Mouse (Mus musculus) c-Kit-positive CD71-positive TER-119-positive erythroid progenitor cells, embryonic 14.5 days (primary cell): Measurements from ENCODE around the gene Lyrm9.
A peak's percentile ranks its signal among the peaks of the same experiment; 100 is the strongest.
"Not testable (repeated sequence)": the region's sequence is repeated elsewhere in the genome, so short reads cannot be mapped to it uniquely, and the experiment has no call there.

Experiments
- DNase-seq: peaks from one replicate; pipeline ENCODE4 v3.0.0-alpha.2; 2013; ENCODE audit warnings: low spot score

Lyrm9 gene

DNA sequence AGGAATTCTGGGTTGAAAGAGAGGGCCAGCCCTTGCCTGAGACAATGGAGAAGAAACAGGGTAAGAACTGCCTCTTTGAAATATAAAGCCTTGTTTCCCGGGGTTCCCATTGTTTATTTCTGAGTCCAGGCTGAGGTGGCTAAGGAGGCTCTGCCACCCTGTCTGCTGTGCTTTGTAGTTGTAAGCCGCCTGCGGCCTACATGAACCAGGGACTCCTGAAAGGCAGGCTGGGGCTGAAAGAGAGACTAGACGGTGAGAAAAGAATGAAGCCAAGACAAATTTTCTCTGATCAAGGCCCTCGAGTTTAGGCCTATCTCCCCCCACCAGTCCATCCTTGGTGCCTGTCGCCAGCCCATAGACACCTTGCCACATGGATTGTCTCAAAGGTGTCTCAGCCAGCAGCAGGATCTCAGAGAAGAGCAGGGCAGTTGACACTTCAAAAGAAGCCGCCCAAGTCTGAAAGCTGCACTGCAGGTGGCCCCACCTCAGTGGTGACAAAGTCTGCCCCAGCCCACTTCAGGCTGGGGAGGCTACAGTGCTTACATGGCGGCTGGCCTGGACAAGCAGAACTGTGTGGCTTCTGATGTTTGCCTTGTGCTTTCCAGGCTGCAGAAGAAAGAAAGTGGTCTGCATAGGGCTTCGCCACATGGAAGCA, 25.0 kb downstream of the Lyrm9 start:
- DNase-seq: no peak

DNA sequence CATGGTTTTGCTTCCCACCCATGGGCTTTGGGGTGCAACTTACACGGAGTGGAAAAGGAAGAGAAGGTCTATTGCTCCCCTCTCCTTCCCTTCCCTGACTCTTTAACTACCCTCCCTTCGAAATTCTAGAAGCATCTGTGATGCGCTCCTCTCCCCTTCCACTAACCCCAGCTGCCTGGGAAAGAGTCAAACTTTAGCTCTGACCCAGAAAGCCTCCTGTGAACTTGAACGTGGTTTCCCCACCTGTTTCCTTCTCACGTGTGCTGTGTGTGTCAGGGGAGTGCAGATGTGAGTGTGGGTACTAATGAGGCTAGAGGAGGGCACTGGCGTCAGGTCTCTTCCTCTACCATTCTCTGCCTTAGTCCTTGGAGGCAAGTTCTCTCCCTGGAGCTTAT, 25.5 kb downstream of the Lyrm9 start:
- no peak for DNase-seq

DNA sequence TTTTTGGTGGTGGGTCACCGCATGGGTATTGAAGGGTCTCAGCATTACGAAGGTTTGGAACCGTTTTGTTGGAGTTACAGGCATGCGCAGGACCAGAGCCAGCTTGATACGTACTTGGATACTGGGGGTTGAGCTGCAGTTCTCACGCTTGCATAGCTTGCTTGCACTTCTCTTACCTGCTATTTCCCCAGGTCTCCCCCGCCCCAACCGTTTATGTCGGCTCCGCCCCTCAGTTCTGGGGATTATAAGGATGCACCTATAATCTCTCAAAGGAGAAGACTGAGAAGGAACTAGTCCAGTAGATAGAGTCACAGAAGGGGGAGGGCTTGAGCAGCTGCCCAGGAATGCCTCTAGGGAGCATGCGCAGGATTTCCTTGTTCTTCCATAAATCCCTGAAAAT, 26.1 kb downstream of the Lyrm9 start:
- DNase-seq: no peak

DNA sequence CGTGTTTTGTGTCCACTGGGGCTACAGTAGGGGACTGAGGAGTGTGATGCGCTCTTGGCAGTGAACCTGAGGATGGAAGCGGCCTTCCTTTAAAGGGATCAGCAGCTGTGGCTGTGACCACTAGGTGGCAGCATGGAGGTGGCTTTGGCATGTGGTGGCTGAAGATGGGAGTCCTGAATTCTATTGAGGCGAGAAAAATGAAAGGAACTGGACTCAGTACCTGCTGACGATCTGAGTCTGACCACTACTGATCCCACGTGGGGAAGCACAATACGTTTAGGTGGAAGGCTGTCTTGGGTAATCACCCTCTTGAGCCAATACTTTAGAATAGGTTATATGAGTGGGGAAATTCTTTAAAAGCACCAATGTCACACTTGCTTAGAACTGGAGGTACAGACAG, 29.9 kb downstream of the Lyrm9 start:
- peak; percentile 68 for DNase-seq

DNA sequence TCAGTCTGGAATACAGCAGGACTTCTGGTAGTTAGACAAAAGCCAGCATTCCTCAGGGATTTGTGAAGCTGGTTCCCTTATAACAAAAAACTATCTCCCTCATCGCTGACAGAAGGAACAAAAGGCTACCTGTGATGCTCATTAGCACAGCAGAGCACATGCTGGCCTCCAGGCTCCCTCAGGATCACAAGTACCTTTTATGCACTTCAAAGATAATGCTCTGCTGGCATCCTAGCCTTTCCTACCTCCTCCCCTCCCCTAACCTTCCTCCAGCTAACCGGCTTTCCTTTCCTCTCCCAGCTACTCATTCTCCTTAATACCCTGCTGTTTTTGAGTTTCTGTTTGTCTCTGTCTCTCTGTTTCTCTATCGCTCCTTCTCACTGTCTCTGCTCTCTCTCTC, 31.2 kb downstream of the Lyrm9 start:
- no peak for DNase-seq

DNA sequence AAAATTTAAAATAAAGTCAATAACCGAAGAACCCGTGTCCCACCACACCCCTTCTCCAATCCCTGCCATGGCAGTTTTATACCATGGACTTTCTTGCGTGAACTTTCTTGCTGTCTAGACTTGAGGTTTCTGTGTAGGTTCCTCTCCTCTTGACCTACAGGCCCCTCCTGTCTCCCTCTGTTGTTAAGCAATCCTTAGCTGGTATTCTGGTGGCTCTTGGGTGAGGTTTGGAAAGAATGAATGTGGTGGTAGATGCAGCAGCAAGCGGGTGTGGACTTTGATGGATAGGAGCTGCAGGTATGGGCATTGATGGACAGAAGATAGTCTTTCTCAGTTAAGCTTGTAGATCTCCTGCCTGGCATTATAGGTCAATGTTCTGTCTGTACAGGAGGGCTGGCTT, 37.5 kb downstream of the Lyrm9 start:
- DNase-seq: no peak

DNA sequence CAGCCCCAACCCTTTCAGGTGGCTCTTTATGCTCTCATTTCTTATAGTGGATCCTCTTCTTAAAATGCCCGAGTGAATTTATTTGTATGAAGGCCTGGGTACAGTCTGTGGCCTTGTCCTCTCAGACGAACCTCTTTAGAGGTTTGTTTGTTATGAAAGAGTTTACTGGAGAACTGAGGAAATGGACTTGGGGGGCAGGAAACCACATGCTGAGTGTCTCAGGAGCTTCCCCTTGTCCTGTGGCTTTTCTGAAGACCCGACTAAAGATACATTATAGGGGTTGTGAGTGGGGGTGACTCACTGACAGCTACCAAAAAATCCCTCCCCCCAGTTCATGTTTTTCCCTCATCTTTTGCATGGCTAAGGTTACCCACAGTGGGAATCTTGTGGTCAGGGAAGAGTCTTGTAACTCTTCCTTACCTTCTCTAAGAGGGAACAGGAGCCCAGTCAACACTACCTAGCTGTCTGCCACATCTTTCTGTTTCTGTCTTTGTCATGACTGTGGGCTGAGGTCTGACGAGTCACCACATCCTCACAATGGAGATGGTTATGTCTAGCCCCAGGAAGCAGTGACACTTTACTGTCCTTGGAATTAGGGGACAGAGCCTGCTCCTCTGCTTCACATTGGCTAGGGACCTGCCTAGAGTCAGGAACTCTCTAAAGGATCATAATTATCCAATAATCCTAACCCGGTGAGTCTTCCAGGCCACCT, 38.3 kb downstream of the Lyrm9 start:
- no peak for DNase-seq

DNA sequence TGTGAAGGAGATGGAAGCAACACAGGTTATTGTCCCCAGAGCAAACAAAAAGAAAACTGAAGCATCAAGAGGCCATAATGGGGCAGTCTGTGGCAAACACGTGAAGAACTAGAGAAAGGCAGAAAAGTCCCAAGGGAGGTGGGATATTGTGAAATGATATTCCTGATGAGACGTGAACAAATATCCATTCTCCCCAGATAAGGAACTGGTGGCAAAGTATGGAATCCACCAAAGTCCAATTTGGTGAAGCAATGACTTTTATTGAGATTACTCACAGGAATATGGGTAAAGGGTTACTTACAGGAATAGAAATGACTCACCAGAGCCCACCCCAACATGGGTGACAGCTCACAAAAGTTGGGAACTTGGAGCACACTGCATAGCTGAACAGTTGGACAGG, 38.9 kb downstream of the Lyrm9 start:
- no peak for DNase-seq

DNA sequence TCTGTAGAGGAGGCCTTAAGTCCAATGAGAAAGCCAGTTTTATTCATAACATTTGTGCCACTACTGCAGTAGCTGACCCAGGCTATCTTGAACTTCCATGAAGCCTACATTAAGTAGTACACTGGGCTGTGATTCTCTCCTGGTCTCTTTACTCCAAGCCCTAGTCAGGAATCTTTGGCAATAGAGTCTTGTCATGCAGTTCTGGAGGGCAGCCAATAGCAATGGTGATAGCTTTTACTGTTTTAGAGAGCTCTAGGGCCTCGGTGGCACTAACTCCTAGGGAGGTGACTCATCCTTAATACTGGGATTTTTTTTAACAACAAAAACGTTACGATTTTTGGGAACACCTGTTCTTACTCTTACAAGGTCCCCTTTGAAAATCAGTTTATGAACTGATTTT, 40.1 kb downstream of the Lyrm9 start:
- DNase-seq: no peak

DNA sequence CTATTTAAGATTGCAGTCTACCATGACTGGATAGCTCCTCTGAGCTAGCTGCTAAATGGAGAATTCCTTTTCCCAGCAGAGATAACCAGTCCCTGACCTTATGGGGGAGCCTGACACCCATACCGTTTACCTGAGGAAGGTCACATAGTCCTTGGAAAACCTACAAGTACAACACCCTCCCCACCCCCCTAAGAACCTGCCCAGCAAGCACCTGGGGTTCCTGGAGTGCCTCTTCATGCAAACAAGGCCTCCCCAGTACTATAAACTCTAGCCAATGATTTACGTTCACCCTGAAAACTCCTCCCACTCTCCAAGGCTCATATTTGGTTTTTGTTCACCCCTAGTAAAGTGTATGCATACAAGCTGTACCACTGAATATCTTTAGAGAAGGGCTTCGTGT, 41.3 kb downstream of the Lyrm9 start:
- DNase-seq: no peak

DNA sequence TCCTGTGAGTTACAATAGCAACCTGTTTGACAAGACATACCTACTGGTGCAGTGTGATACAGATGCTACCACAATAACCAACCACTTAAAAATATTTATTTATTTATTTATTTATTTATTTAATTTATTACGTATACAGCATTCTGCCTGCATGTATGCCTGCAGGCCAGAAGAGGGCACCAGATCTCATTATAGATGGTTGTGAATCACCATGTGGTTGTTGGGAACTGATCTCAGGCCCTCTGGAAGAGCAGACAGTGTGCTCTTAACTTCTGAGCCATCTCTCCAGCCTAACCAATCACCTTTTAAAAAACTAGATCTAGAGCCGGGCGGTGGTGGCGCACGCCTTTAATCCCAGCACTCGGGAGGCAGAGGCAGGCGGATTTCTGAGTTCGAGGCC, 42.8 kb downstream of the Lyrm9 start:
- not testable (repeated sequence) for DNase-seq

DNA sequence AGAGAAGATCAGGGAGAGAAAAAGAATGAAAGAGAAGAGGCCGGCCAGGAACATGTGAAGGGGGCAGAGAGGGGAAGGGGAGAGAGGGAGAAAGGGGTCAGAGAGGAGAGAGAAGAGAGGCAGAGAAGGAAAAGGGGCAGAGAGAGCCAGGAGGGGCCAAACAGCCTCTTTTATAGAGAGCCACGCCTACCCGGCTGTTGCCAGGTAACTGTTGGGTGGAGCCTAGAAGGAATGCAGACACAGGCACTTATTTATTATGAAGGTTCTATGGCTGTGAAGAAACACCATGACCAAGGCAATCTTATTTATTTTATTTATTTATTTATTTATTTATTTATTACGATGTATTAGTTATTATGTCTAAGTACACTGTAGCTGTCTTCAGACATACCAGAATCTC, 44.5 kb downstream of the Lyrm9 start:
- DNase-seq: no peak

DNA sequence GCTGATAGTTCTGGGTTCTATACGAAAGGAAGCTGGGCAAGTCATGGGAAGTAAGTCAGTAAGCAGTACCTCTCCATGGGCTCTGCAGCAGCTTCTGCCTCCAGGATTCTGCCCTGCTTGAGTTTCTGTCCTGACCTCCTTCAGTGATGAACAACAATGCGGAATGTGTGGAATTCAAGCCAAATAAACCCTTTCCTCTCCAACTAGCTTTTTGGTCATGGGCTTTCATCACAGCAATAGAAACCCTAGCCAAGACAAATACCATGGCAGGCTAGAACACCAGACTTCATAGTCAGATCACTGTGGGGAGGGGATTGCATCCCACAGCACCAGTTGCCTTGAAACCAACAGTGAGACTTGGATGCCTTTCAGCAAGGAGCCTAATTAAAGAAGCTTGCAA, 46.4 kb downstream of the Lyrm9 start:
- DNase-seq: no peak

DNA sequence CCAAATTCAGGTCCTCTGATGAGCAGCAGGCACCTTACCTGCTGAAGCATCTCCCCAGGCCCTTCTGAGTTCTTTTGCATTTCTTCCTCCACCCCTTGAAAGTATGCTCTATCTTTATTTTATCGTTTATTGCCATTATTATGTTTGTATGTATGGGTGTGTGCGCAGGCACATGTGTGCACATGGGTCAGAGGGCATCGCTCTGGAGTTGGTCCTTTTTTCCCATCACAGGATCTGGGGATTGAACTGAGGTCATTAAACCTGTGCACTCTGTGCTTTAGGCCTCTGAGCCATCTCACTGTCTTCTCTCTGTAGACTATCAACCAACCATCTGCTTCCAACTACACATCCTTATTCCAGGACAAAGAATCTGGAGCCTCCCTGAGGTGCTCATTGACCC, 53.3 kb downstream of the Lyrm9 start:
- no peak for DNase-seq

DNA sequence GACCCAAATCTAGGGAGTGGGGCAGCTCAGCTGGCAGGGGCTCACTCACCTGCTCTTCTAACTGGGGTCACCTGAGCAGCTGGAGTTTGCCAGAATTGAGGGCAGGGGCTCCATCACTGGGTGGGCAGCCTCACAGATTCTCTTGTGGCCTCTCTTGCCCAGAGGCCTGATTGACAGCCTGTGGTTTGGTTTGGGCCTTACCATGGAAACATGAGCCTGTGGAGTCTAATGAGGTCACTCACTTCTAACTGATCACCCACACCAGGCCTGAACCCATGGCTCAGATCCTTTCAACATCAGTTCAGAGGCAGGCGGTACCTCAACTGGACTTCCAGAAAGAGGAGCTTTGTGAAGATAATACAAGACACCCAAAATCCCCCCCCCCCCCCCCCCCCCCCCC, 60.3 kb downstream of the Lyrm9 start:
- no peak for DNase-seq

DNA sequence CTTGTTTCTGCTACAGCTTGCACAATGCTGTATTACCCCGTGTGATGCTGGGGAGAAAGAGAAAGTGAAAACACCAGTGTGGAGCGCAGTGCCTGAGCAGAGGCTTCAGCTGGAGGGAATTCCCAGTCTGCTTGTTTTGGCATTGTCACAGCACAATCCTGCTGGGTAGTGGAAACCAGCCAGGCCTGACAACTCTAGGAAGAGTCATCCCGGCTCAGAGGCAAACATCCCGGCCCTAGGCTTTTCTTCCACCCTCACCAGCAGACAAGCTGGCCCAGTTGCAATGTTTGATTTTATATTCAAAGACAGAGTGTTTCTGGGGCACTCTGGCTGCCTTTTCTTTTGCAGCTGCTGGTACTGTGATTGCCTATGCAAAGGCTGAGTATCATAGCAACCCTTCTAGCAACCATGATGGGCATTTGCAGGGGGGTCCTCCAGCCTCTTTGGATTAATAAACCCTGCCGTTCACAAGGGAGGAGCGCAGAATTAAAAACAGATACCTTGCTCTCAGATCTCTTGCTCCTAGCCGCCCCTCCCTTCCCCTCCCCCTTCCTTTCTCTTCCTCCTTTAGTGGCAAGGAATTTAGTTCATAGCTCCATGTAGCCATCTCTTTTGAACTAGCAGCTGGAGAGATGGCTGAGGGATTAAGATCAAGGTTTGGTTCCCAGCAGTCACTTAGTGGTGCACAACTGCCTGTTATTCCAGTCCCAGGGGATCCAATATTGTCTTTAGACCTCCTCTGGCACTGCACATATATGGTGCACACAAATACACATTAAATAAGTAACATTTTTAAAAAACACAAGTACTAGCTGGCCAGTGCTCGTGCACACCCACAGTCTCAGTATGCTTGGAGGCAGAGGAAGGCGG, 61.0 kb downstream of the Lyrm9 start:
- DNase-seq: no peak

DNA sequence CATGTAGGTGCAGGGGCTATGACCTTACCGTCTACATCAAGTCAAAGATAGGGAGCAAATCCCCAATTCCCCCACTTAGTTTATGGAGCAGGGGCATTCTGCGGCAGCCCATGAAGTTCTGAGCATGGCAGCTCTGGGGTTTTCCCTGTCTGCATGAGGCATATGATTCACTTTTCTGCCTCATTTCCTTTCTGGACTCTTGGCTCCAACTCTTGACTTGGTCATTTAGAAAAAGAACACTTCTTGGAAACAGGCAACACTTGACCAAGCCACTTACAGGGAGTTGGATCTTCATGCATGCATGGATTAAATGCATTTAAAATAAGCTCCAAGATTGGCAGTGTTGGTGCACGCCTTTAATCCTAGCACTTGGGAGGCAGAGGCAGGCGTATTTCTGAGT, 62.8 kb downstream of the Lyrm9 start:
- no peak for DNase-seq
